Mouse (Mus musculus): ENCODE measurements at regions not wholly inside any gene's neighbourhood (a gene's known extent, or its start where the extent isn't known, plus 50 kb on each side); places are given as distances from the start of the nearest gene placed in this dataset.

DNA sequence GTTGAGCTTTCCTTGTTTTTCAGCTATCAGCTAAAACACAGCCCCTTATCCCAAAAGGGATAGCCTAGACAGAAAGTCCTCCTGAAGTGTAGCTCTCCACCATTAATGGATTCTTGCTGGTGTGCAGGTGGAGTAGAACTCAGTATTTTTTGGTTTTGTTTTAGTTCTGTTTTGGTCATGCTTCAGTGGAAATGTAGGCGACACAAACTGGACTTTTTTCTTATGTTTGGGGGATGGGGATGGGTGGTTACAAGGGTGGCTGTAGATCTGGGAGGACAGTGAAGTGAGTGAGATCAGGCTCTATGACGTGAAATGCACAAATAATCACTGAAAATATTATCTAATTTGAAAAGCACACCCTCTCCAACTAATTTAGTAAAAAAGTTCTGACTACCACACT lies 1163.6 kb upstream of the Zeb2 start:
- ATAC-seq, result no peak
- H3K36me3 ChIP-seq (ENCODE audit: control insufficient read depth, insufficient read depth, low read length), result no peaks in the 10 kb centered on the region
- no peaks in the 10 kb centered on the region for H3K9me3 ChIP-seq (replicated peaks; ENCODE audit: control insufficient read depth, low read length, poor library complexity, severe bottlenecking)
- 75% methylated on average over 2 of the region's 2 CpGs for WGBS
- H3K9ac ChIP-seq (ENCODE audit: low read depth, low read length), result no peak overlapping the region
- no peak overlapping the region for H3K4me2 ChIP-seq (ENCODE audit: low read length)
- no peak overlapping the region for H3K27ac ChIP-seq (ENCODE audit: low read length)
- no peaks in the 10 kb centered on the region for H3K27me3 ChIP-seq (ENCODE audit: control insufficient read depth, insufficient read depth, low read depth, low read length)
- no peak overlapping the region for H3K4me3 ChIP-seq (ENCODE audit: low read depth, low read length)
- no peaks in the 10 kb centered on the region for H3K4me1 ChIP-seq (ENCODE audit: control insufficient read depth, insufficient read depth, low read length)

DNA sequence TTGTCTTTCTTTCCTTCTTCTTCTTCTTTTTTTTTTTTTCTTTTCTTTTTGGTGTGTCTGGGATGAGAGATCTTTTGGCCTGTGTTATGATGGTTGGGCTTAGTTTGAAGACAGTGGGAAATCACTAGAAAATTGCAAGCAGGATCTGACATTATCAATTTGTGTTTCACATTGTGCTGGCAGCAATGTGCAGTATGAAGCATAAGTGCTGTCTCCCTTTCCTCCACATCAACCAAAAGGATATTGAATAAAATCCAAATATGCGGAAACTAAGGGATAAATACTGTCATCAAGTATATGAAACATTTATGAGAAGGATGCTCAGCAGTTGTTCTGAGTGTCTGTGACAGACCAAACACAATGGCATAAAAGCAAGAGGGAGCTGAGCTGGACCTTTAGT lies 1144.4 kb upstream of the Zeb2 start:
- no peak for ATAC-seq
- H3K4me2 ChIP-seq (ENCODE audit: low read length), result no peak overlapping the region
- WGBS, result 85% methylated on average over 1 of the region's 1 CpGs

DNA sequence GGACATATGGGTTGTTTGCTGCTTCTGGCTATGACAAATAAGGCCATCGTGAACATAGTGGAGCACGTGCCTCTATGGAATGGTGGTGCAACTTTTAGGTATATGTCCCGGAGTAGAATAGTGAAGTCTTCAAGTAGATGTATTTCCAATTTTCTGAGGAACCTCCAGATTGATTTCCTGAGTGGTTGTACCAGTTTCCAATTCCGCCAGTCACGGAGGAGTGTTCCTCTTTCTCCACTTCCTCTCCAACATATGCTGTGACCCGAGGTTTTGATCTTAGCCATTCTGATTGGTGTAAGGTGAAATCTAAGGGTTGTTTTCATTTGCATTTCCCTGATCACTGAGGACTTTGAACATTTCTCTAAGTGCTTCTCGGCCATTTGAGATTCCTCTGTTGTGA lies 1134.4 kb upstream of the Zeb2 start:
- Histone ChIP-seq H3K9ac (ENCODE audit: low read depth, low read length) (no peak overlapping the region), H3K4me1 (ENCODE audit: control insufficient read depth, insufficient read depth, low read length) (no peaks in the 10 kb centered on the region), H3K4me2 (ENCODE audit: low read length) (no peak overlapping the region), H3K27me3 (ENCODE audit: control insufficient read depth, insufficient read depth, low read depth, low read length) (no peaks in the 10 kb centered on the region), H3K36me3 (ENCODE audit: control insufficient read depth, insufficient read depth, low read length) (no peaks in the 10 kb centered on the region), H3K9me3 (replicated peaks; ENCODE audit: control insufficient read depth, low read length, poor library complexity, severe bottlenecking) (no peaks in the 10 kb centered on the region), H3K27ac (ENCODE audit: low read length) (no peak overlapping the region), H3K4me3 (ENCODE audit: low read depth, low read length) (no peak overlapping the region)
- ATAC-seq, result no peak
- WGBS, result 95% methylated on average over 7 of the region's 7 CpGs

More for the DNA sequence above, 1144.4 kb upstream of the Zeb2 start:
- H3K27me3 ChIP-seq (ENCODE audit: control insufficient read depth, insufficient read depth, low read depth, low read length), result no peaks in the 10 kb centered on the region
- H3K36me3 ChIP-seq (ENCODE audit: control insufficient read depth, insufficient read depth, low read length), result no peaks in the 10 kb centered on the region
- H3K4me3 ChIP-seq (ENCODE audit: low read depth, low read length), result no peak overlapping the region
- H3K9ac ChIP-seq (ENCODE audit: low read depth, low read length), result no peak overlapping the region
- H3K4me1 ChIP-seq (ENCODE audit: control insufficient read depth, insufficient read depth, low read length), result no peaks in the 10 kb centered on the region
- H3K9me3 ChIP-seq (replicated peaks; ENCODE audit: control insufficient read depth, low read length, poor library complexity, severe bottlenecking), result no peaks in the 10 kb centered on the region
- H3K27ac ChIP-seq (ENCODE audit: low read length), result no peak overlapping the region

DNA sequence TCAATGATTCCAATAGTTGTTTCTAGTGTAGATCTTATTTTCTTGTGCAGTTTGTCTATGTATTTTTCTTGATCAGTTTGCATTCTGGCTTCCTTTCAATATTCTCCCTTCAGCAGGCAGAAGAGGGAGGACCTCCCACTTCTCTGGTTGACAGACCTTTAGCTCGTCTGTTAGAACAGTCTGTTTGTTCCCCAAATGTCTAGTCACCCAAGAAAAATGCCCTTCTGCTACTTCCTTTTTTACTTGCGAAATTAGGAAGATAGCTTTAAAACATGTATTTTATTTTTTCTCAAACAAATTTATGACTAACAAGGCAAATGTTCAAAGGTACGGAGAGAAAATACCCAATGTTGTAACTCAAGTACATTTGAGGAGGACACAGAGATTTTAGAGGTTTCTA lies 1128.5 kb upstream of the Zeb2 start:
- Histone ChIP-seq H3K4me1 (ENCODE audit: control insufficient read depth, insufficient read depth, low read length) (no peaks in the 10 kb centered on the region), H3K9me3 (replicated peaks; ENCODE audit: control insufficient read depth, low read length, poor library complexity, severe bottlenecking) (no peaks in the 10 kb centered on the region), H3K4me3 (ENCODE audit: low read depth, low read length) (no peak overlapping the region), H3K27me3 (ENCODE audit: control insufficient read depth, insufficient read depth, low read depth, low read length) (no peaks in the 10 kb centered on the region), H3K9ac (ENCODE audit: low read depth, low read length) (no peak overlapping the region), H3K27ac (ENCODE audit: low read length) (no peak overlapping the region), H3K4me2 (ENCODE audit: low read length) (no peak overlapping the region), H3K36me3 (ENCODE audit: control insufficient read depth, insufficient read depth, low read length) (no peaks in the 10 kb centered on the region)
- no peak for ATAC-seq
- WGBS, result 78% methylated on average over 3 of the region's 3 CpGs

DNA sequence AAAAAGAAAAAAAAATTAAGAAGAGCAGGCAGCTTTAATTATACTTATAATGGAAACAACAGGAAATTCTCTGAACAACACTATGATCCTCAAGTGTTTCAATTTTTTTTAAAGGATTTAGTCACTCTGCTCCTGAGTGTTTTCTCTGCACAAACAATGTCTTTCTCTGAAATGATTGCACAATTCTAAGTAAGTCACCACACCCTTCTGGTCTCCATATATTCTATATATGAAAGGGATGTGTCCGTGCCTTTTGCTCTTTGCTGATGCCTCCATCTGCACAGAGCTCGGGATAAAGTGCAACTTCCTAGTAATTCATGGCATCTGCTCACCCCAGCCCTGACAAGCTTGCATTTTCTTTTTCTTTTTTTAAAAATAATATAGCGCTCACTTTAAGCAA lies 1127.5 kb upstream of the Zeb2 start:
- H3K9ac ChIP-seq (ENCODE audit: low read depth, low read length), result no peak overlapping the region
- H3K27me3 ChIP-seq (ENCODE audit: control insufficient read depth, insufficient read depth, low read depth, low read length), result no peaks in the 10 kb centered on the region
- H3K4me1 ChIP-seq (ENCODE audit: control insufficient read depth, insufficient read depth, low read length), result no peaks in the 10 kb centered on the region
- ATAC-seq, result no peak
- H3K27ac ChIP-seq (ENCODE audit: low read length), result no peak overlapping the region
- H3K9me3 ChIP-seq (replicated peaks; ENCODE audit: control insufficient read depth, low read length, poor library complexity, severe bottlenecking), result no peaks in the 10 kb centered on the region
- no peak overlapping the region for H3K4me3 ChIP-seq (ENCODE audit: low read depth, low read length)
- H3K36me3 ChIP-seq (ENCODE audit: control insufficient read depth, insufficient read depth, low read length), result no peaks in the 10 kb centered on the region
- no peak overlapping the region for H3K4me2 ChIP-seq (ENCODE audit: low read length)
- WGBS, result 93% methylated on average over 3 of the region's 3 CpGs

- Histone ChIP-seq H3K4me1 (ENCODE audit: control insufficient read depth, insufficient read depth, low read length) (no peaks in the 10 kb centered on the region), H3K27me3 (ENCODE audit: control insufficient read depth, insufficient read depth, low read depth, low read length) (no peaks in the 10 kb centered on the region), H3K36me3 (ENCODE audit: control insufficient read depth, insufficient read depth, low read length) (no peaks in the 10 kb centered on the region), H3K4me2 (ENCODE audit: low read length) (no peak overlapping the region), H3K9me3 (replicated peaks; ENCODE audit: control insufficient read depth, low read length, poor library complexity, severe bottlenecking) (no peaks in the 10 kb centered on the region), H3K4me3 (ENCODE audit: low read depth, low read length) (no peak overlapping the region), H3K27ac (ENCODE audit: low read length) (no peak overlapping the region), H3K9ac (ENCODE audit: low read depth, low read length) (no peak overlapping the region)
- ATAC-seq, result no peak
Measured at GRCm38 (mm10) chr2:46242806-46243205, 1125.6 kb upstream of the Zeb2 start.

- WGBS, result 73% methylated on average over 4 of the region's 4 CpGs
- H3K27ac ChIP-seq (ENCODE audit: low read length), result no peak overlapping the region
- no peaks in the 10 kb centered on the region for H3K27me3 ChIP-seq (ENCODE audit: control insufficient read depth, insufficient read depth, low read depth, low read length)
- no peaks in the 10 kb centered on the region for H3K36me3 ChIP-seq (ENCODE audit: control insufficient read depth, insufficient read depth, low read length)
- H3K4me2 ChIP-seq (ENCODE audit: low read length), result no peak overlapping the region
- H3K9me3 ChIP-seq (replicated peaks; ENCODE audit: control insufficient read depth, low read length, poor library complexity, severe bottlenecking), result no peaks in the 10 kb centered on the region
- ATAC-seq, result no peak
- no peaks in the 10 kb centered on the region for H3K4me1 ChIP-seq (ENCODE audit: control insufficient read depth, insufficient read depth, low read length)
- no peak overlapping the region for H3K4me3 ChIP-seq (ENCODE audit: low read depth, low read length)
- H3K9ac ChIP-seq (ENCODE audit: low read depth, low read length), result no peak overlapping the region
Measured at GRCm38 (mm10) chr2:46239874-46240273, 1122.7 kb upstream of the Zeb2 start.

- 59% methylated on average over 2 of the region's 2 CpGs for WGBS
Measured at GRCm38 (mm10) chr2:46230791-46231450, 1113.7 kb upstream of the Zeb2 start.

DNA sequence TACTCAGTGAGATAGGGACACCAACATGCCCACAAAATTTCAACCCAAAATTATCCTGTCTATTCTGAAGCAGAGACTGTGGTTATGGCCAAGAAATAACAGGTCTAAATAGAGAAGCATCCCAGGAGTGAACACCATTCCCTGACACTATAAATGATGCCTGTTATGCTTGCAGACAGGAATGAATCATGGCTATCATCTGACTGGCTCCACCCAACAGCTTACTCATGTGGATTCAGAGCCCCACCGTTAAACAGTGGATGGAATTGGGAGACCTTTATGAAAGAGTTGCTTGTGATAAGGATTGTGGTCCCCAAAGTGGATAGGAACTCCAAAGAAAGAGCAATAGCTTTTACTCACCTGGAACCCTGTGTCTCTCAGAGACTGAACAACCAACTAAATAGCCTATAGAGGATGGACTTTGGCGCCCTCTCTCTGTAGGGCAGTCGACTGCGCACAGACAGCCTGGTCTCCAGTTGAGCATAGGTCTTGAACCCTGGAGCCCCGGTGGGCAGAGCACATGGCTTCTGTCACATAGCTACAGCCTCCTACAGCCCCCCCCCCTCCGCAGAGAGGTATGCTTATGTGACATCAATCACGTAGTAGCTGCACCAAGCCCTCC lies 1101.3 kb upstream of the Zeb2 start:
- no peaks in the 10 kb centered on the region for H3K27me3 ChIP-seq (ENCODE audit: control insufficient read depth, insufficient read depth, low read depth, low read length)
- 87% methylated on average over 7 of the region's 7 CpGs for WGBS
- no peak overlapping the region for H3K4me3 ChIP-seq (ENCODE audit: low read depth, low read length)
- H3K4me2 ChIP-seq (ENCODE audit: low read length), result no peak overlapping the region
- no peak for ATAC-seq
- H3K36me3 ChIP-seq (ENCODE audit: control insufficient read depth, insufficient read depth, low read length), result no peaks in the 10 kb centered on the region
- no peak overlapping the region for H3K27ac ChIP-seq (ENCODE audit: low read length)
- H3K4me1 ChIP-seq (ENCODE audit: control insufficient read depth, insufficient read depth, low read length), result no peaks in the 10 kb centered on the region
- H3K9ac ChIP-seq (ENCODE audit: low read depth, low read length), result no peak overlapping the region
- H3K9me3 ChIP-seq (replicated peaks; ENCODE audit: control insufficient read depth, low read length, poor library complexity, severe bottlenecking), result no peaks in the 10 kb centered on the region

More at GRCm38 (mm10) chr2:46230791-46231450, 1113.7 kb upstream of the Zeb2 start:
- no peak overlapping the region for H3K4me2 ChIP-seq (ENCODE audit: low read length)
- no peaks in the 10 kb centered on the region for H3K27me3 ChIP-seq (ENCODE audit: control insufficient read depth, insufficient read depth, low read depth, low read length)
- no peak overlapping the region for H3K27ac ChIP-seq (ENCODE audit: low read length)
- no peak overlapping the region for H3K4me3 ChIP-seq (ENCODE audit: low read depth, low read length)
- no peak for ATAC-seq
- H3K9me3 ChIP-seq (replicated peaks; ENCODE audit: control insufficient read depth, low read length, poor library complexity, severe bottlenecking), result no peaks in the 10 kb centered on the region
- no peaks in the 10 kb centered on the region for H3K36me3 ChIP-seq (ENCODE audit: control insufficient read depth, insufficient read depth, low read length)
- no peaks in the 10 kb centered on the region for H3K4me1 ChIP-seq (ENCODE audit: control insufficient read depth, insufficient read depth, low read length)
- no peak overlapping the region for H3K9ac ChIP-seq (ENCODE audit: low read depth, low read length)

Data from midbrain, embryonic 16.5 days (tissue).